Mouse (Mus musculus): Measurements from ENCODE around the gene Fkbp8. TPM values are rescaled to one million over a fixed set of nuclear protein-coding genes. Genes with fewer than 3 reads are reported as not detected.

The Fkbp8 gene
- polyA plus RNA-seq (2016; fragmentation: Nextera tagmentation; extraction: Ambion mirVana) = 295 and 310 TPM in 2 replicates

GRCm38 (mm10) chr8:70527512-70528181, at the start of gene Fkbp8, which contains the start of gene Kxd1:
Fkbp8 (plus strand) TSS chr8:70527724.
Kxd1 (minus strand) TSS chr8:70527956.
- Histone ChIP-seq H3K27ac (peak within 1 kb of the TSS; percentile 100), H3K27me3 (ENCODE audit: insufficient read depth, poor library complexity, severe bottlenecking) (no peaks in the 10 kb centered on the region), H3K36me3 (peaks cover 36% of the 10 kb centered on the region), H3K9me3 (no peaks in the 10 kb centered on the region), H3K4me1 (peaks cover 34% of the 10 kb centered on the region), H3K4me3 (peak within 1 kb of the TSS; percentile 93)
- WGBS = under 1% methylated on average over 61 of the region's 61 CpGs
- DNase-seq (ENCODE audit: low spot score) = peak; percentile 99

DNA sequence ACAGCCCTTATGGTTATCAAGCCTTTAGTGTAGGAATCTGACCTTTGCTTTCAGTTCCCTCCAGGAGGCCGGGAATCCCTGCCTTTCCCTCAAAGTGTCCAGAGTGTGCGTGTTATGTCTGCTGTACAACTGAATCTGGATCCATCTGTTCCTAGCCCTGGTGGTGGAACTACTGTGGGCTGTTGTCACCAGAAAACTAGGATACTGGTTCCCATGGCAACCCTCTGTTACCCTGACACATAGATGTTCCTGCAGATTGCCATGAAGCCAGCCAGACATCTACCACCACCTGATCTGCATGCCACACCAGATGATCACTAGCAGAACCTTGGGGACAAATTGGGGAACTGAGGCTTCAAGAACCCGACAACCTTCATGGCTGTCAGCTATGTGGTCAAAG, 45.6 kb upstream of the Fkbp8 start:
- peaks cover 18% of the 10 kb centered on the region for H3K4me1 ChIP-seq
- peaks cover 80% of the 10 kb centered on the region for H3K27me3 ChIP-seq (ENCODE audit: insufficient read depth, poor library complexity, severe bottlenecking)
- 83% methylated on average over 3 of the region's 3 CpGs for WGBS

DNA sequence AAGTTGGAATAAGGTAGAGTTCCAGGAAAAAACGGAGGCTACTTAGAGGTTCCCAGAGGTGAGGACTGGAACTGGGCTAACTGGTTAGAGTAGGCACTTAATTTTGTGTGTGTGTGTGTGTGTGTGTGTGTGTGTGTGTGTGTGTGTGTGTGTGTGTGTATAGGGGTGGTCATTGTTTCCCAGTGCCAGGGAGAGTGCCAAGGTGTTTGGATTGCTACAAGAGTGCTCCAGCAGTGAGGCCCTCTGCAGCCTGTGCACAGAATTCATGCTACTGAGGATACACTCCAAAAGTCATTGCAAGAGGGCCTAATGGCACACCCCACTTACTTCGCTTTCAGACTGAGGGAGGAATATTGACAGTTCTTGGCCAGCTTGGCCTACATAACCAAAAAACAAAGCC, 44.6 kb upstream of the Fkbp8 start:
- Histone ChIP-seq H3K4me1 (peaks cover 17% of the 10 kb centered on the region), H3K27ac (no peak overlapping the region), H3K4me3 (no peak overlapping the region), H3K9me3 (no peaks in the 10 kb centered on the region), H3K36me3 (no peaks in the 10 kb centered on the region), H3K27me3 (ENCODE audit: insufficient read depth, poor library complexity, severe bottlenecking) (peaks cover 90% of the 10 kb centered on the region)
- DNase-seq (ENCODE audit: low spot score) = no peak
- 44% methylated on average over 2 of the region's 2 CpGs for WGBS

More for the DNA sequence above, 45.6 kb upstream of the Fkbp8 start:
- no peak for DNase-seq (ENCODE audit: low spot score)
- H3K9me3 ChIP-seq = no peaks in the 10 kb centered on the region
- H3K36me3 ChIP-seq = no peaks in the 10 kb centered on the region
- no peak overlapping the region for H3K4me3 ChIP-seq
- no peak overlapping the region for H3K27ac ChIP-seq

DNA sequence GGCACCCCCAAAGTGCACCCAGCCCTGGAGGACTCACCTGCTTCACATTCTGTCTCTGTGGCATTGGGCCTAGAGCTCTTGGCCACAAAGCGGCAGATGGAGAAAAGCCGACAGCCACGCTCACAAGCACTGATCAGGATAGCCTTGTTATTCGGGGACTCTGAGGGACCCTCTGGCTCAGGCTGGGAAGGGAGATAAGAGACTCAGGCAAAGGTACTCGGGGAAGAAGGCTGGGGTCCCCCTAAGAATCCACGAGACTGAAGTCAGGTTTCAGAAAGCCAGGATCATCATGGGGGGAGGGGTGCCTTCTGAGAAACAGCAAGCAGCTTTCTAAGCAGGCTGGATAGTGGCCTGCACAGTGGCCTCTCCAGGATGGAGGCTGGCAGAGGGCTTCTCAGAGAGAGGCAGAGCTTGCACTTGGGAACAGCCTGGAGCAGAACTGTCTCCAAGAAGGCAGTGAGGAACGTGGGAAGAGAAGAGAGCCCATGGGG, 41.3 kb upstream of the Fkbp8 start:
- Histone ChIP-seq H3K27ac (no peak overlapping the region), H3K4me1 (peaks cover 46% of the 10 kb centered on the region), H3K4me3 (no peak overlapping the region), H3K36me3 (no peaks in the 10 kb centered on the region), H3K27me3 (ENCODE audit: insufficient read depth, poor library complexity, severe bottlenecking) (peaks cover 100% of the 10 kb centered on the region), H3K9me3 (no peaks in the 10 kb centered on the region)
- 41% methylated on average over 7 of the region's 7 CpGs for WGBS
- DNase-seq (ENCODE audit: low spot score) = no peak

- Histone ChIP-seq H3K36me3 (no peaks in the 10 kb centered on the region), H3K9me3 (no peaks in the 10 kb centered on the region), H3K27ac (peak within 1 kb of the TSS; percentile 72), H3K4me1 (peaks cover 50% of the 10 kb centered on the region), H3K27me3 (ENCODE audit: insufficient read depth, poor library complexity, severe bottlenecking) (peaks cover 100% of the 10 kb centered on the region), H3K4me3 (peak within 1 kb of the TSS; percentile 56)
- no peak for DNase-seq (ENCODE audit: low spot score)
- 6% methylated on average over 33 of the region's 33 CpGs for WGBS
Measured at GRCm38 (mm10) chr8:70486941-70487520, 40.5 kb upstream of the Fkbp8 start, which contains the start of gene Tmem59l. Tmem59l (minus strand) TSS chr8:70487358.

DNA sequence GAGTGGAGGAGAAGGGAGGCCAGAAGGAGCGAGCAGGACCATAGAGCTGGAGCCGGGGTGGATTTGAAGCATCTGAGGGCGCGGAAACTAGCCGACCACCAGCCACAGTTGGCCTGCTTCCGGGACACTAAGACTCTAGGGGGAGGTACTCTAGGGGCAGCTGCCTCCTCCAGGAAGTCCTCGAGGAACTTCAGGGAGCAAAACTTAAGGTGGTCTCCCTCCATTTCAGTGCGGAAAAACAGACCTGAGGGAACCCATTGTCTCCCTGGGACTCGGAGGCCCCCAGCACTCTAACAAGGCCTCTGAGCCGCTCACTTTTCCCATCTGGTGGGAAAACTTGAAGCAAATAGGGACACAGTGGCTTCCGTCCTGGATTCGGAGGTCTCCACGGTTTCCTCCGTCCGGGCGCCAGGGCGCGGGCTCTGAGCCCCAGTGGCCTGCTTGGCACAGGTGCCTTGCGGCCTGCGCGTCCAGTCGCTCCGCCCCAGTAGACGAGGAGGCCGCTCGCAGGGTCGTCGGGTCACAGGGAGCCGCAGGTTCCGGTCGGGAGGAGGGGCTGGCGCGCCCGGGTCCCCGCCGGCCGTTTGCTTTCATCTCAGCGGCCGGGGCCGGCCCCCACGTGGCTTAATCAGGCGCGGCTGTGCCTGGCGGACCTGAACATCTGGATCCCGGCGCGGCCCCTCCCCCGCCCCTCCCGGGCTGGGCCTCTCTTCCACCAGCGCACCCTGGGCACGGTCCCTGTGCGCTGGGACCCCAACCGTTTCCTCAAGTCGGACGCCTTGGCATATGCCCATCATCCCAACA, 39.3 kb upstream of the Fkbp8 start:
- Histone ChIP-seq H3K27me3 (ENCODE audit: insufficient read depth, poor library complexity, severe bottlenecking) (peaks cover 100% of the 10 kb centered on the region), H3K4me1 (peaks cover 61% of the 10 kb centered on the region), H3K4me3 (peak overlapping the region; percentile 56), H3K9me3 (no peaks in the 10 kb centered on the region), H3K27ac (peak overlapping the region; percentile 72), H3K36me3 (no peaks in the 10 kb centered on the region)
- WGBS = 3% methylated on average over 55 of the region's 55 CpGs
- peak; percentile 92 for DNase-seq (ENCODE audit: low spot score)

- H3K27me3 ChIP-seq (ENCODE audit: insufficient read depth, poor library complexity, severe bottlenecking) = peaks cover 100% of the 10 kb centered on the region
- no peaks in the 10 kb centered on the region for H3K9me3 ChIP-seq
- peak overlapping the region; percentile 56 for H3K4me3 ChIP-seq
- H3K36me3 ChIP-seq = no peaks in the 10 kb centered on the region
- H3K27ac ChIP-seq = no peak overlapping the region; the same call in 1 of the 2 replicates
- 2% methylated on average over 14 of the region's 14 CpGs for WGBS
- DNase-seq (ENCODE audit: low spot score) = no peak
- peaks cover 70% of the 10 kb centered on the region for H3K4me1 ChIP-seq
Measured at GRCm38 (mm10) chr8:70488931-70489470, 38.5 kb upstream of the Fkbp8 start.

DNA sequence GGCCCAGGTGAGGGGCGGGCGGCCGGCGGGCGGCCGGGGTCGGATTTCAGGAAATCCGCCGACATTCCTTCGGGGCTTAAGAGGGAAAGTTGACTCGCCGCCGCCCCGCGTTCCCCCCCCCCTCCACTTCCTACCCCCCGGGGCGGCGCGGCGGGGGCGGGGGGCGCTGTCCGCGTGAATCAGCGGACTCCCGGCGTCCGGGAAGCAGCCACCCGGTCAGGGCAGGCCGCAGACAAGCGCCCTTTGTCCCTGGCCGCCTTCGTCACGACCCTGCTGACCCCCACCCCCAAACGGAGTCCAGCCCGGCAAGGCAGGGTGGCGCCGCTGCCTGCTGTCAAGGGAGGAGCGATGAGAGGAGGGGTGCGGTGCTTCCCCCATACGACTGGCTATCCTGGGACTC, 37.9 kb upstream of the Fkbp8 start:
- Histone ChIP-seq H3K4me3 (peak overlapping the region; percentile 56), H3K36me3 (no peaks in the 10 kb centered on the region), H3K9me3 (no peaks in the 10 kb centered on the region), H3K27me3 (ENCODE audit: insufficient read depth, poor library complexity, severe bottlenecking) (peaks cover 100% of the 10 kb centered on the region), H3K27ac (peak overlapping the region; percentile 72), H3K4me1 (peaks cover 75% of the 10 kb centered on the region)
- WGBS = under 1% methylated on average over 29 of the region's 41 CpGs
- DNase-seq (ENCODE audit: low spot score) = no peak

DNA sequence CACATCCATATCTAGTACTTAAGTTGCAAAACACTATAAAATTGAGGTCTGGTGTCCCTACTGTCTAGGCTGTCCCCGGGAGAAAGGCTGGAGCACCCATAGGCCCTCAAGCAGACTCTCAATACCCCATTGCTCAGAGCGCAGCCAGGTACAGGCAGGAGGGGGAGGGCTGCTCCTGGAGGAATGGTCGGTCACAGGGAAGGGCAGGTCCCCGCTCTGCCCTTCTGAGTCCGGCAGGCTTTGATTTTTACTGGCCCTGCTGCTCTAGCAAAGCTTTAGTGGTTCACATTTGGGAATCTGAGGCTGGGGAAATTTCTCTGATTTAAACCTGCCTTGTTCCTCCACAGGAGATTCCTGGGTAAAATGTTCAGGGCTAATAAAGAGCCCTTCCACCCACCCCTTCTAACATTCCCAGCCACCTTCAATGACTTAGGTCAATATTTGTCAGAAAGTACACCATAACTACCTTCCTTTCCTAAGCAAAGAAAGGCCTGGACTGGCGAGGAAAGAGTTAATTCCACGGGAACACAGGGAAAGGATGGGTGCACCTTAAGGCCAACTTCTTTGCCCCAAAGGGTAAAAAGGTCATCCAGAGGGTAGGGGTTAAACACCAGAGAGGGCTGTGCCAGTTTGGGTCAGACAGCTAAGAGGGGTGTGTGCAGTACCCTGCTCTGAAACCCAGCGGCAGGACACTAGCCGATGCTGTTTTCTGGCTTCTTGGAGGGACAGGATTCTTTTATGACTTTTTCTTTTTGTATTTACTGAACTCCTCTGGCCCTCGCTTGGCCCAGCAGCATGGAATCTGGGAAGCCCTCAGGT, 37.3 kb upstream of the Fkbp8 start:
- Histone ChIP-seq H3K4me1 (peaks cover 81% of the 10 kb centered on the region), H3K27me3 (ENCODE audit: insufficient read depth, poor library complexity, severe bottlenecking) (peaks cover 100% of the 10 kb centered on the region), H3K36me3 (no peaks in the 10 kb centered on the region), H3K4me3 (peak overlapping the region; percentile 56), H3K9me3 (no peaks in the 10 kb centered on the region), H3K27ac (peak overlapping the region; percentile 72; the same call in 1 of the 2 replicates)
- WGBS = 10% methylated on average over 10 of the region's 10 CpGs
- no peak for DNase-seq (ENCODE audit: low spot score)

- peaks cover 88% of the 10 kb centered on the region for H3K4me1 ChIP-seq
- H3K27ac ChIP-seq = no peak overlapping the region
Measured at GRCm38 (mm10) chr8:70490880-70491495, 36.5 kb upstream of the Fkbp8 start.

DNA sequence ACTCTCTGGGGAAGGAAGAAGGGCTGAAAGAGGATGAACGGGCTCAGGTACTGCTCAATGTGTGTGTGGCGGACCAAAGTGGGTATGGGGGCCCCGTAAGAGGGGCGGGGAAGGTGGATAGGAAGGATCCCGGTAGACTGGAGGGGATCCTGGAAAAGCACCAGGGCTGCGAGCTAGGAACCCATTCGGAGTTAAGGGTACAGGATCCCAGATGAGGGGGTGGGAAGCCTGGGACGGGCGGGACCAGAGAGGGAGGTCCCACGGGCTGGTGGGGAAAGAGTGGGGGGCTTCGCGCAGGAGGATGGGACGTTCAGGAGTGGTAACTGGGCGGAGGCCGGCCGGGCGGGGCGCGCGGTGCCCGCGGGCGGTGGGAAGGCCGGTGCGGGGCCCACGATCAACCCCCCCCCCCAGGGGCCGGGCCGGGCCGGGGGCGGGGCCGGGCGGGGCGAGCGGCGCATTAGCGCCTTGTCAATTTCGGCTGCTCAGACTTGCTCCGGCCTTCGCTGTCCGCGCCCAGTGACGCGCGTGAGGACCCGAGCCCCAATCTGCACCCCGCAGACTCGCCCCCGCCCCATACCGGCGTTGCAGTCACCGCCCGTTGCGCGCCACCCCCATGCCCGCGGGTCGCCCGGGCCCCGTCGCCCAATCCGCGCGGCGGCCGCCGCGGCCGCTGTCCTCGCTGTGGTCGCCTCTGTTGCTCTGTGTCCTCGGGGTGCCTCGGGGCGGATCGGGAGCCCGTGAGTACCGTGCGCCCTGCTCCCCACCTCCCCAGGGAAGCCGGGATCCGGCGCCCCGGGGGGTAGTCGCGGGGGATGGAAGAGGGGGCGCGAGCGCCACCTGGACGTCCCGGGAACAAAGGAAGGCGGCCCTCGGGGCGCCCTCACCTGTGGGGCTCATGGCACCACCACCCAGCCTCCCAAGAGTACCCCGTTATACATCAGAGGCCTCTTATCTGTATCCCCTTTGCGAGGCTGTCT, 34.6 kb upstream of the Fkbp8 start, which contains the start of gene Crlf1:
TSS of gene Crlf1 (plus strand) at position 495 of the 977 bp plus-strand sequence.
- Histone ChIP-seq H3K27me3 (ENCODE audit: insufficient read depth, poor library complexity, severe bottlenecking) (peaks cover 100% of the 10 kb centered on the region), H3K4me3 (peak within 1 kb of the TSS; percentile 60), H3K27ac (peak within 1 kb of the TSS; percentile 62; the same call in 1 of the 2 replicates), H3K9me3 (no peaks in the 10 kb centered on the region), H3K36me3 (no peaks in the 10 kb centered on the region), H3K4me1 (peaks cover 72% of the 10 kb centered on the region)
- DNase-seq (ENCODE audit: low spot score) = no peak
- under 1% methylated on average over 82 of the region's 93 CpGs for WGBS

More at GRCm38 (mm10) chr8:70490880-70491495, 36.5 kb upstream of the Fkbp8 start:
- Histone ChIP-seq H3K27me3 (ENCODE audit: insufficient read depth, poor library complexity, severe bottlenecking) (peaks cover 100% of the 10 kb centered on the region), H3K36me3 (no peaks in the 10 kb centered on the region), H3K9me3 (no peaks in the 10 kb centered on the region), H3K4me3 (0 out of 2 replicates have a peak overlapping the region, but pooled peaks have one; percentile 9)
- no peak for DNase-seq (ENCODE audit: low spot score)
- WGBS = 4% methylated on average over 20 of the region's 20 CpGs
